Mouse (Mus musculus) erythroblast, embryonic 14.5 days (primary cell): ENCODE data around the gene Rhoa. TPM values are rescaled to one million over a fixed set of nuclear protein-coding genes. Genes with fewer than 3 reads are reported as not detected.

ENCODE experiments used
- H3K27me3 ChIP-seq: 2 replicates; pipeline ENCODE4 v1.6.1; 2012; ENCODE audit warnings: inconsistent platforms; ENCODE audit not compliant: control insufficient read depth
- H3K36me3 ChIP-seq: 2 replicates; pipeline ENCODE4 v1.6.1; 2012; ENCODE audit warnings: mild to moderate bottlenecking, inconsistent platforms; ENCODE audit not compliant: control insufficient read depth
- H3K4me1 ChIP-seq: 2 replicates; pipeline ENCODE4 v1.6.1; 2012; ENCODE audit warnings: inconsistent platforms; ENCODE audit not compliant: control insufficient read depth
- H3K4me3 ChIP-seq: replicated peaks from 2 replicates; pipeline ENCODE3; 2012; ENCODE audit warnings: moderate library complexity, mild to moderate bottlenecking, inconsistent platforms
- H3K9me3 ChIP-seq: 2 replicates; pipeline ENCODE4 v1.6.1; 2012; ENCODE audit warnings: low read length, inconsistent platforms, mixed read lengths; ENCODE audit not compliant: control insufficient read depth
- GATA1 ChIP-seq: IDR thresholded peaks from 2 replicates; pipeline ENCODE4 v1.6.1; 2012; ENCODE audit warnings: low read length, inconsistent platforms, mixed read lengths
- TAL1 ChIP-seq: IDR thresholded peaks from 3 replicates; pipeline ENCODE4 v1.6.1; 2012; ENCODE audit warnings: low read length, inconsistent platforms, mixed read lengths
- polyA plus RNA-seq: library from polyadenylated mRNA; stranded (reverse); fragments of >175 nt; gene quantifications from 2 replicates; pipeline ENCODE4 v1.2.3, GENCODE M21; 2012

Gene Rhoa
- polyA plus RNA-seq, 1 experiment = 12.9 TPM

GRCm38 (mm10) chr9:108347024-108347423 lies 41.1 kb downstream of the Rhoa start:
- Histone ChIP-seq H3K4me3 (peak overlapping the region; percentile 74), H3K36me3 (peaks cover 61% of the 10 kb centered on the region), H3K9me3 (peaks cover 5% of the 10 kb centered on the region), H3K27me3 (no peaks in the 10 kb centered on the region), H3K4me1 (peaks cover 80% of the 10 kb centered on the region)
- TF ChIP-seq GATA1 = no peak
- TF ChIP-seq TAL1 = no peak

GRCm38 (mm10) chr9:108347540-108348289 lies 41.8 kb downstream of the Rhoa start, which contains the start of gene Usp4:
TSS of gene Usp4 (plus strand) at chr9:108347853.
- peaks cover 5% of the 10 kb centered on the region for H3K9me3 ChIP-seq
- peaks cover 79% of the 10 kb centered on the region for H3K4me1 ChIP-seq
- peak within 1 kb of the TSS; percentile 74 for H3K4me3 ChIP-seq
- TF ChIP-seq TAL1 (no peak), GATA1 (no peak)
- peaks cover 61% of the 10 kb centered on the region for H3K36me3 ChIP-seq
- no peaks in the 10 kb centered on the region for H3K27me3 ChIP-seq

- peaks cover 5% of the 10 kb centered on the region for H3K9me3 ChIP-seq
- peaks cover 62% of the 10 kb centered on the region for H3K36me3 ChIP-seq
- no peaks in the 10 kb centered on the region for H3K27me3 ChIP-seq
- peak overlapping the region; percentile 74 for H3K4me3 ChIP-seq
- peaks cover 74% of the 10 kb centered on the region for H3K4me1 ChIP-seq
- TF ChIP-seq GATA1 (no peak), TAL1 (no peak)
Observed at GRCm38 (mm10) chr9:108348290-108348680, 42.4 kb downstream of the Rhoa start.

GRCm38 (mm10) chr9:108349727-108350126 lies 43.8 kb downstream of the Rhoa start:
- H3K4me3 ChIP-seq = peak overlapping the region; percentile 74
- peaks cover 63% of the 10 kb centered on the region for H3K36me3 ChIP-seq

GRCm38 (mm10) chr9:108378234-108378633 lies 72.3 kb downstream of the Rhoa start:
- no peak overlapping the region for H3K4me3 ChIP-seq
- H3K4me1 ChIP-seq = no peaks in the 10 kb centered on the region
- no peaks in the 10 kb centered on the region for H3K27me3 ChIP-seq
- TF ChIP-seq GATA1 = no peak
- TF ChIP-seq TAL1 = no peak
- no peaks in the 10 kb centered on the region for H3K9me3 ChIP-seq
- peaks cover 98% of the 10 kb centered on the region for H3K36me3 ChIP-seq

More at GRCm38 (mm10) chr9:108349727-108350126, 43.8 kb downstream of the Rhoa start:
- Histone ChIP-seq H3K9me3 (peaks cover 5% of the 10 kb centered on the region), H3K4me1 (peaks cover 65% of the 10 kb centered on the region), H3K27me3 (no peaks in the 10 kb centered on the region)
- TF ChIP-seq TAL1 (no peak), GATA1 (no peak)

GRCm38 (mm10) chr9:108378736-108379135 lies 72.8 kb downstream of the Rhoa start:
- no peak for TF ChIP-seq TAL1
- no peak for TF ChIP-seq GATA1
- no peak overlapping the region for H3K4me3 ChIP-seq
- no peaks in the 10 kb centered on the region for H3K9me3 ChIP-seq
- peaks cover 98% of the 10 kb centered on the region for H3K36me3 ChIP-seq
- H3K4me1 ChIP-seq = no peaks in the 10 kb centered on the region
- H3K27me3 ChIP-seq = no peaks in the 10 kb centered on the region

GRCm38 (mm10) chr9:108379294-108379693 lies 73.4 kb downstream of the Rhoa start:
- no peak overlapping the region for H3K4me3 ChIP-seq
- H3K4me1 ChIP-seq = no peaks in the 10 kb centered on the region
- no peaks in the 10 kb centered on the region for H3K9me3 ChIP-seq
- TF ChIP-seq GATA1 (no peak), TAL1 (no peak)
- no peaks in the 10 kb centered on the region for H3K27me3 ChIP-seq
- H3K36me3 ChIP-seq = peaks cover 98% of the 10 kb centered on the region

- peaks cover 98% of the 10 kb centered on the region for H3K36me3 ChIP-seq
- H3K4me1 ChIP-seq = no peaks in the 10 kb centered on the region
- H3K9me3 ChIP-seq = no peaks in the 10 kb centered on the region
- H3K27me3 ChIP-seq = no peaks in the 10 kb centered on the region
- no peak overlapping the region for H3K4me3 ChIP-seq
- no peak for TF ChIP-seq GATA1
- TF ChIP-seq TAL1 = no peak
Observed at GRCm38 (mm10) chr9:108381382-108381781, 75.5 kb downstream of the Rhoa start.

- Histone ChIP-seq H3K4me3 (no peak overlapping the region), H3K4me1 (no peaks in the 10 kb centered on the region), H3K27me3 (no peaks in the 10 kb centered on the region), H3K9me3 (no peaks in the 10 kb centered on the region), H3K36me3 (peaks cover 97% of the 10 kb centered on the region)
- no peak for TF ChIP-seq TAL1
- no peak for TF ChIP-seq GATA1
Observed at GRCm38 (mm10) chr9:108385006-108385405, 79.1 kb downstream of the Rhoa start.
